Mouse (Mus musculus) E14TG2a.4 (cell line): ENCODE data around the gene Nfic.

Experiments
- H3K27me3 ChIP-seq: 2 replicates; pipeline ENCODE4 v1.6.1; 2014; ENCODE audit warnings: low read length, control low read depth; ENCODE audit not compliant: insufficient read depth
- H3K36me3 ChIP-seq: 2 replicates; pipeline ENCODE4 v1.6.1; 2014; ENCODE audit warnings: low read length, control low read depth; ENCODE audit not compliant: insufficient read depth
- H3K4me1 ChIP-seq: replicated peaks from 2 replicates; pipeline ENCODE4 v1.6.1; 2014; ENCODE audit warnings: low read depth, low read length, control low read depth
- H3K4me3 ChIP-seq: replicated peaks from 2 replicates; pipeline ENCODE4 v1.5.1; 2014; ENCODE audit warnings: mild to moderate bottlenecking, low read length
- H3K9me3 ChIP-seq: 2 replicates; pipeline ENCODE4 v1.6.1; 2014; ENCODE audit warnings: low read length, control low read depth
- CTCF ChIP-seq: conservative IDR thresholded peaks from 2 replicates; pipeline ENCODE4 v1.5.1; 2014; ENCODE audit warnings: low read length
- NANOG ChIP-seq: IDR thresholded peaks from 2 replicates; pipeline ENCODE4 v1.6.1; 2014; ENCODE audit warnings: borderline replicate concordance, low read length, mixed read lengths
- POU5F1 ChIP-seq: IDR thresholded peaks from 2 replicates; pipeline ENCODE4 v1.6.1; 2014; ENCODE audit warnings: low read length, borderline replicate concordance

Nfic gene

GRCm38 (mm10) chr10:81422661-81423217, 32.7 kb downstream of the Nfic start:
- H3K4me1 ChIP-seq: peaks cover 81% of the 10 kb centered on the region
- no peaks in the 10 kb centered on the region for H3K9me3 ChIP-seq
- no peak for TF ChIP-seq CTCF
- no peak for TF ChIP-seq POU5F1
- TF ChIP-seq NANOG: no peak
- peaks cover 72% of the 10 kb centered on the region for H3K27me3 ChIP-seq
- H3K36me3 ChIP-seq: no peaks in the 10 kb centered on the region
- H3K4me3 ChIP-seq: no peak overlapping the region

GRCm38 (mm10) chr10:81422191-81422590, 33.2 kb downstream of the Nfic start:
- TF ChIP-seq POU5F1 (no peak), NANOG (no peak), CTCF (no peak)
- Histone ChIP-seq H3K9me3 (no peaks in the 10 kb centered on the region), H3K27me3 (peaks cover 69% of the 10 kb centered on the region), H3K36me3 (no peaks in the 10 kb centered on the region), H3K4me3 (no peak overlapping the region), H3K4me1 (peaks cover 81% of the 10 kb centered on the region)

GRCm38 (mm10) chr10:81421797-81422100, 33.7 kb downstream of the Nfic start:
- Histone ChIP-seq H3K4me1 (peaks cover 82% of the 10 kb centered on the region), H3K36me3 (no peaks in the 10 kb centered on the region), H3K9me3 (no peaks in the 10 kb centered on the region), H3K4me3 (no peak overlapping the region), H3K27me3 (peaks cover 65% of the 10 kb centered on the region)
- TF ChIP-seq POU5F1: no peak
- no peak for TF ChIP-seq NANOG
- TF ChIP-seq CTCF: no peak

GRCm38 (mm10) chr10:81421041-81421796, 34.2 kb downstream of the Nfic start:
- H3K27me3 ChIP-seq: peaks cover 60% of the 10 kb centered on the region
- no peak for TF ChIP-seq NANOG
- no peak for TF ChIP-seq CTCF
- TF ChIP-seq POU5F1: no peak
- H3K9me3 ChIP-seq: no peaks in the 10 kb centered on the region
- H3K4me1 ChIP-seq: peaks cover 80% of the 10 kb centered on the region
- peak overlapping the region; percentile 63; the same call in 1 of the 2 replicates for H3K4me3 ChIP-seq
- H3K36me3 ChIP-seq: no peaks in the 10 kb centered on the region

GRCm38 (mm10) chr10:81420191-81420767, 35.2 kb downstream of the Nfic start:
- H3K36me3 ChIP-seq: no peaks in the 10 kb centered on the region
- TF ChIP-seq CTCF: no peak
- H3K9me3 ChIP-seq: no peaks in the 10 kb centered on the region
- H3K4me3 ChIP-seq: peak overlapping the region; percentile 63
- H3K4me1 ChIP-seq: peaks cover 82% of the 10 kb centered on the region
- H3K27me3 ChIP-seq: peaks cover 51% of the 10 kb centered on the region

GRCm38 (mm10) chr10:81419111-81419928, 36.1 kb downstream of the Nfic start:
- H3K4me1 ChIP-seq: peaks cover 83% of the 10 kb centered on the region
- H3K9me3 ChIP-seq: no peaks in the 10 kb centered on the region
- H3K36me3 ChIP-seq: no peaks in the 10 kb centered on the region
- TF ChIP-seq POU5F1 (no peak), NANOG (no peak), CTCF (no peak)
- H3K4me3 ChIP-seq: peak overlapping the region; percentile 63
- peaks cover 46% of the 10 kb centered on the region for H3K27me3 ChIP-seq

GRCm38 (mm10) chr10:81418216-81419070, 37.0 kb downstream of the Nfic start:
- no peaks in the 10 kb centered on the region for H3K9me3 ChIP-seq
- TF ChIP-seq POU5F1: no peak
- TF ChIP-seq NANOG: no peak
- TF ChIP-seq CTCF: no peak
- H3K27me3 ChIP-seq: peaks cover 42% of the 10 kb centered on the region
- H3K4me3 ChIP-seq: peak overlapping the region; percentile 63
- H3K4me1 ChIP-seq: peaks cover 83% of the 10 kb centered on the region
- 0 out of 2 replicates have a peak, but pooled peaks cover under 1% of the 10 kb centered on the region for H3K36me3 ChIP-seq
